Mouse (Mus musculus): ENCODE data around the gene Sertad1.
"Not testable (repeated sequence)": the region's sequence is repeated elsewhere in the genome, so short reads cannot be mapped to it uniquely, and the experiment has no call there.

Sertad1 gene

DNA sequence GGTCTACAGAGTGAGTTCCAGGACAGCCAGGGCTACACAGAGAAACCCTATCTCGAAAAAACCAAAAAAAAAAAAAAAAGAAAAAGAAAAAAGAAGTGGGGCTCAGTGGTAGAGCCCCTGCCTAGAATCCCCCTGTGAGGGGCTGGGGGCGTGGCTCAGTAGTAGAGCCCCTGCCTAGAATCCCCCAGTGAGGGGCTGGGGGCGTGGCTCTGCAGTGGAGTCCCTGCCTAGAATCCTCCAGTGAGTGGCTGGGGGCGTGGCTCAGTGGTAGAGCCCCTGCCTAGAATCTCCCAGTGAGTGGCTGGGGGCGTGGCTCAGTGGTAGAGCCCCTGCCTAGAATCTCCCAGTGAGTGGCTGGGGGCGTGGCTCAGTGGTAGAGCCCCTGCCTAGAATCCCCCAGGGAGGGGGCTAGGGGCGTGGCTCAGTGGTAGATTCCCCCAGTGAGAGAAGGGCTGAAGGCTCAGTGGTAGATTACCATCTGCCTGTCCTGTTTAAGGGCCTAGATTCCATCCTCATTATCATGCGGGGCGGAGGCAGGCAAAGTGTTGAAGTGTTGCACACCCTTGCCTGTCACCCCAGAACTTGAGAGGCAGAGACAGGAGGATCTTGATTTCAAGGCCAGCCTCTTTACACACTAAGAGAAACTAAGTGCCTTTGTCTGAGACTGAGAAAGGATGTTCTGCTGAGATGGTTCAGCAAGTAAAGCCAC, 8.1 kb downstream of the Sertad1 start:
- in situ Hi-C loops (cut with MboI; ENCODE audit: low sequenced_read_pairs): not testable (repeated sequence)

DNA sequence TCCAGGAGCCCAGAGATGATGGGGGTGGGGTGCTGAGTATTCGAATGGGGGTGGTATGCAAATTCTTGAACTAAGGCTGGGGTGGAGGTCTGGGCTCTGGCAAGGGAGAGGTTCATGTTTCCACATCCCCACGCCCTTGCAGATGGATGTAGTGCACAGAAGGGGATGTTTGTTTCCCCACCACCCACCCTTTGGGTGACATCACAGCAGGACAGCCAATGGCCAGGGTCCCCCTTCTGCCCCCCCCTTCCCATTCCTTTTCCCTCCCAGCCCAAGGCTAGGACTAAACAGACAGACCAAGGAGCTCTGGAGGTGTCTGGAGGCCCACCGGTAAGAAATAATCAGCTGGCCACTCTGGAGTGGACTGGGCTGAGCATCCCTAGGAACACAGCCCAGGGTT, 12.3 kb downstream of the Sertad1 start, which contains the start of gene Prx:
Gene Prx, plus strand, starts transcription at position 289 of the 400 bp plus-strand sequence.
- in situ Hi-C loops (cut with MboI; ENCODE audit: low sequenced_read_pairs): no loop called here

GRCm38 (mm10) chr7:27501620-27502019, 14.9 kb downstream of the Sertad1 start:
- in situ Hi-C loops (cut with MboI; ENCODE audit: low sequenced_read_pairs): no loop called here

GRCm38 (mm10) chr7:27506765-27507370, 20.2 kb downstream of the Sertad1 start:
- in situ Hi-C loops (cut with MboI; ENCODE audit: low sequenced_read_pairs): no loop called here

DNA sequence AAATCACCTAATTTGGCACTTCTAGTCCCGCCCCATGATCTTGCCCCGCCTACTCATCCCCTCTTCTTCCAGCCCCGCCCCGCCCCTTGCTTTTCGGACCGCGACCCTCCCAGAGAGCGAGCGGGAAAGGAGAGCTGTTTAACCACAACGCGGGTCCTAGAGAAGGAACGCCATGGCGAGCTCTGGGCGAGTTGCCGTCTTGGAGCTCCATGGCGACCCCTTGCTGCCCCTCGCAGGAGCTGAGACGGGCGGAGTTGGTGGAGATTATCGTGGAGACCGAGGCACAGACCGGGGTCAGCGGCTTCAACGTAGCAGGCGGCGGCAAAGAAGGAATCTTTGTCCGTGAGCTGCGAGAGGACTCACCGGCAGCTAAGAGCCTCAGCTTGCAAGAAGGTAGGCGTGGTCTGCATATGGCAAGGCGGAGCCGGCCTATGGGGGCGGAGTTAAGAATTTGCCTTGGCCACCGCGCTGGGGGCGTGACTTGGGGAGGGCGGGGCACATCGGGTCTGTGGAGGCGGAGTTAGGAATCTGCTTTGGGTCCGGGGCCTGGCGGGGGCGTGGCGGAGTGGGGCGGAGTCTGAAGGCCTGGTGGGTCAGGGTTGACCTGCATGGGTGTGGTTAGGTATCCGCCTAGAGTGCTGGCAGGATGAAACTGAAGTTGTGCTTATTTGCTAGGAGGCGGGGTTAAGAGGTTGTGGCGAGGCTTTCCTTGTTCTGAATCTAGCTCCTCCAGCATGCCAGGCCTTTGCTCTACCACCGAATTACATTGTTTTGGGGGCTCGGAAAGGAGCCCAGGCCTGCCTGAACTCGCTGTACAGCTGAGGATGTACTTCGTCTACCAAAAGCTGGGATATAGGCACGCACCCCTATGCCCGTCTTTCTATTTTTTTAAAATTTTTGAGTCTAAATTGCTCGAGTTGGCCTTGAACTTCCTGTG, 21.3 kb downstream of the Sertad1 start:
- in situ Hi-C loops (cut with MboI; ENCODE audit: low sequenced_read_pairs): no loop called here

DNA sequence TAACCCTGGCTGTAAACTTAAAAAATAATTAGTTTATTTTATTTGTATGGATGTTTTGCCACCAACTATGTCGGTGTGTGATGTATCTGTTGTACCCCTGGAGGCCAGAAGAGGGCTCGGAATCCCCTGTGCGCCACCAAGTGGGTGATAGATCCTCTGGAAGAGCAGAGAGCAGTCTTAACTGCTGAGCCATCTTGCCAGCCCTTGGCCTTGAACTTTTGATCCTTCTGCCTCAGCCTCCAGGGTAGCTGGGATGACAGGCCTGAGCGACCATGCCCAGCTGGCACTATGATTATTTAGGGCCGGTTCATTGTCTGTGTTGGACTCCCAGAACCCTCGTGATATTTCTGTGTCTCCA, 21.9 kb downstream of the Sertad1 start:
- in situ Hi-C loops (cut with MboI; ENCODE audit: low sequenced_read_pairs): no loop called here

GRCm38 (mm10) chr7:27510809-27511208, 24.1 kb downstream of the Sertad1 start:
- in situ Hi-C loops (cut with MboI; ENCODE audit: low sequenced_read_pairs): no loop called here

- in situ Hi-C loops (cut with MboI; ENCODE audit: low sequenced_read_pairs): no loop called here
These were observed 28.3 kb downstream of the Sertad1 start for GRCm38 (mm10) chr7:27514961-27515360.

GRCm38 (mm10) chr7:27518314-27518713, 31.6 kb downstream of the Sertad1 start:
- in situ Hi-C loops (cut with MboI; ENCODE audit: low sequenced_read_pairs): no loop called here

DNA sequence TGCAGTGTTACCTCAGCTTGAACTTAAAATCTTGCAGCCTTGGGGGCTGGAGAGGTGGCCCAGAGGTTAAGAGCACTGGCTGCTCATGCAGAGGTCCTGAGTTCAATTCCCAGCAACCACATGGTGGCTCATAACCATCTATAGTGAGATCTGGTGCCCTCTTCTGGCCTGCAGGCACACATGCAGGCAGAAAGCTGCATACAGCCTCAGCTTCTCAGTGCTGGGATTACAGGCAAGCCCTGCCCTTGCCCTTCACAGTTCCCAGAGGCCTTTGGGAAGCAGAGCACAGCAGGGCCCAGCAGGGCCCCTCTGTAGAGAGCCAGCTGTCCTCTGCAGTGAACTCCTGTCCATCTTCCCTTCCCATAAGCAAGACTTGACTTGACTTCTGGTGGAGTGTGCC, 33.4 kb downstream of the Sertad1 start:
- in situ Hi-C loops (cut with MboI; ENCODE audit: low sequenced_read_pairs): no loop called here

GRCm38 (mm10) chr7:27520599-27520998, 33.9 kb downstream of the Sertad1 start:
- in situ Hi-C loops (cut with MboI; ENCODE audit: low sequenced_read_pairs): no loop called here

GRCm38 (mm10) chr7:27522967-27523366, 36.3 kb downstream of the Sertad1 start, which contains the start of gene Hipk4:
TSS of gene Hipk4 (plus strand) at chr7:27523267.
- in situ Hi-C loops (cut with MboI; ENCODE audit: low sequenced_read_pairs): no loop called here

DNA sequence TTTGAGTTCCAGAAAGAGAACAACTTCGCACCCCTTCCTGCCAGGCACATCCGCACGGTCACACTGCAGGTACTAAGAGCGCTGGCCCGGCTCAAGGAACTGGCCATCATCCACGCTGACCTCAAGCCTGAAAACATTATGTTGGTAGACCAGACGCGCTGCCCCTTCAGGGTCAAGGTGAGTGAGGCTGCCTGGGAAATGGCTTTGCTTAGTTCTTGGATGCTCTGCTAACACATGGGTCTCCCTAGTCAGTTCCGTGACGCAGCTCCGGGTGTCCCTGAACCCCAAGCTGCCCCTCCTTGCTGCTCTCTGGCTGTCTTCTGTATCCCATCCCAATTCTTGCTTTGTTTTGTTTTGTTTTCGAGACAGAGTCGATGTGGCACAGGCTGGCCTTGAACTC, 37.1 kb downstream of the Sertad1 start:
- in situ Hi-C loops (cut with MboI; ENCODE audit: low sequenced_read_pairs): no loop called here

DNA sequence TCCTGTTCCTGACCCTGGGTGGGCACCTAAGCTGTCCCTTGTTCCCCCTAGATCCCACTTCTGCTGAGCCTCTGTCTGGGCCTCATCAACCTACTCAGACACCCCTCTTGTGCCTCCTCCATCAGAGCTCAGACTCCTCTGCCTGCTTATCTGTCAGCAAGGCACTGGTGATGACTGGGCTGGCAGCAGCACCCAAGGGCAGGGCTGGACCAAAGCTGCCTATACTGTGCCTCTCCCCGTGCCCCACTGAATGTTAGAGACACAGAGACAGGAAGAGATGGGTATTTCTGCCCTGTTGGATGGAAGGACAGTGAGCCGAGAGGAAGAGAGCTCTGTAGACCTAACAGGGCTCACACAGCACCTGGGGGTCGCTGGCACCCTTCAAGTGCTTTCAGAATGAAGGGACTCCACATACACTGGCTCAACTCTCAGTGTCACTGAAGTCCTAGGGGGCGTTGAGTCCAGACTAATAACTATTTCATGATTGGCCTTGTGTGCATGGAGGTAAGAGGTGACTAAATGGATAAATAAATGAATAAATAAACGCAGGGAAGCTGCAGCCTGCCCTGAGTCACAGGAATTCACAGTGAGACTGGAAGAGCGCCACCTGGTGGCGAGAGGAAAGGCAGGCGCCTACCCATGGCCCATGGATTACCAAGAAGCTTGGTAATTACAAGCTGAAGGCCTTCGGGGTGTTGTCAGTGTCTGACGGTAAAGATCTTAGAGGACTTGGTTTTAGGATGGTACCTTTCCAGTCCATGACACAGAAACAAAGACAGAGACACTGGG, 39.5 kb downstream of the Sertad1 start:
- in situ Hi-C loops (cut with MboI; ENCODE audit: low sequenced_read_pairs): no loop called here

DNA sequence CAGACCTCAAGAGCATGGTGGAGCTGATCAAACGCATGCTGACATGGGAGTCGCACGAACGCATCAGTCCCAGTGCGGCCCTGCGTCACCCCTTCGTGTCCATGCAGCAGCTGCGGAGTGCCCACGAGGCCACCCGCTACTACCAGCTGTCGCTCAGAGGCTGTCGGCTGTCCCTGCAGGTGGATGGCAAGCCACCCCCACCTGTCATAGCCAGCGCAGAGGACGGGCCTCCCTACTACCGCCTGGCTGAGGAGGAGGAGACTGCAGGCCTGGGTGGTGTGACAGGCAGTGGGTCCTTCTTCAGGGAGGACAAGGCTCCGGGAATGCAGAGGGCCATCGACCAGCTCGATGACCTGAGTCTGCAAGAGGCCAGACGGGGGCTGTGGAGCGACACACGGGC, 42.4 kb downstream of the Sertad1 start:
- in situ Hi-C loops (cut with MboI; ENCODE audit: low sequenced_read_pairs): no loop called here

DNA sequence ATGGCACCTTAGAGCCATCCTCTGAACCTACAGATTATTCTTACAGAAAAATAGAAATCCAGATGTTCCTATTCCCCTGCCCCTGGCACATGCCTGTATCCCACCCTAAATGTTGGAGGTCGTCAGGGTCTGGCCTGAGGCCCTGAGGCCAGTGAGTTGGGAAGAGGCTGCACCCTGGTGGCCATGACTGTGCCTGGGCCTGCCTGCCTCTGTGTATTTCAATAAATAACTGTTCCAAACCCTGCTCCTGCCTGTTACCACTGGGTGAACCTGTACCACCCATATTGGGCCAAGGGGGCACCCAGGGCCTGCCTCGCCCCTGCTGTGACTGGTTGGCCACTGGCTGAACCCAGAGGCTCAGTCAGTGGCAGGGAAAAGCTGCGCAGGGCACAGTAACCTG, 44.2 kb downstream of the Sertad1 start:
- in situ Hi-C loops (cut with MboI; ENCODE audit: low sequenced_read_pairs): no loop called here

GRCm38 (mm10) chr7:27531707-27532106, 45.0 kb downstream of the Sertad1 start:
- in situ Hi-C loops (cut with MboI; ENCODE audit: low sequenced_read_pairs): no loop called here

- in situ Hi-C loops (cut with MboI; ENCODE audit: low sequenced_read_pairs): no loop called here
These were observed 45.9 kb downstream of the Sertad1 start for GRCm38 (mm10) chr7:27532480-27533050.

- in situ Hi-C loops (cut with MboI; ENCODE audit: low sequenced_read_pairs): no loop called here
These were observed 48.7 kb downstream of the Sertad1 start for GRCm38 (mm10) chr7:27535386-27535785.

GRCm38 (mm10) chr7:27536618-27537017, 49.9 kb downstream of the Sertad1 start:
- in situ Hi-C loops (cut with MboI; ENCODE audit: low sequenced_read_pairs): no loop called here
